Mouse (Mus musculus): ENCODE data around the gene Zfp777.
A peak's percentile ranks its signal among the peaks of the same experiment; 100 is the strongest.

DNA sequence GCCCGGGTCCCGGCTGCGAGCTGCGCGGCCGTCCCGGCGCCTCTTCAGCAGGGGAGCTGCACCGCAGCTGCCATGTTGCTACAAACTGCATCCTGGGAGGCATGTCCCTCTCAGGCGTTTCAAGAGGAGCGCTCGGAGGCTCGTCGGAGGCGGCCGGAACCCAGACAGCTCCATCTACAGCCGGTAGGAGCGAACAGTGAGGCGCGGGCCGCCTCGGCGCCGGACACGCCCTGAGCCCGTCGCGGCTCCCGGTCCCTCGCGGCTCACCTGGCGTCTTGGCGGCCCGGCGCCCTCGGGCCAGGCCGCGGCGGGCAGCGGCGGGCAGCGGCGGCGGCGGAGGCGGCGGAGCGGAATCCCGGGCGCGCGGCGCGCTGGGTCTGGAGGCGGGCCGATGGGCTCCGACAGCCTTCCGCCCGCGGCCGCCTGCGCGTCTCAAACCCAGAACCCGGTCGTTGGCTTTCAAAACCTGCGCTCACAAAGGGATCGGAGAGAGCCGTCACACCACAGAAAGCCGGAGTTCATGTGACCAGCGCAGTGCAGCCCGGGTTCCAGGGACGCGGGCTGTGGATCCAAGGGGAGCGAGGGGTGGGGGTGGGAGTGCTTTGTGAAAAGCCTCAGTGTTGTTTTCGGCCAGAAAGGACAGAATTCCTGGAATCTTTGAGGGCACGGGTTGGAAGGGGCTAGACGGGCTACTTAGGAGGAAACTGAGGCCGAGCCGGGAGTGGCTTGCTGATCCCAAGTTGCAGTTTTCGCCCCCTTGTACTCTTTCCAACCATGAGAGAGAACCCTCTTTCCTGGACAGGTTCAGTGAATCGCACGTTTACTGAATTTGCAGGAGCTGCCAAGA is at the start of gene Zfp777:
- TF ChIP-seq POLR2A (IDR thresholded peaks at IDR 0.05; ENCODE audit: extremely low read depth, insufficient read depth, low read length) (peak; percentile 39; the same call in 1 of the 2 replicates), CTCF (IDR thresholded peaks at IDR 0.05; ENCODE audit: extremely low read depth, insufficient read depth, low read length) (0 out of 2 replicates have a peak, but pooled peaks have one; percentile 13)

Measured in cortical plate, adult 2 months (tissue).